Mouse (Mus musculus): ENCODE data around the gene Pxt1.

Pxt1 gene

DNA sequence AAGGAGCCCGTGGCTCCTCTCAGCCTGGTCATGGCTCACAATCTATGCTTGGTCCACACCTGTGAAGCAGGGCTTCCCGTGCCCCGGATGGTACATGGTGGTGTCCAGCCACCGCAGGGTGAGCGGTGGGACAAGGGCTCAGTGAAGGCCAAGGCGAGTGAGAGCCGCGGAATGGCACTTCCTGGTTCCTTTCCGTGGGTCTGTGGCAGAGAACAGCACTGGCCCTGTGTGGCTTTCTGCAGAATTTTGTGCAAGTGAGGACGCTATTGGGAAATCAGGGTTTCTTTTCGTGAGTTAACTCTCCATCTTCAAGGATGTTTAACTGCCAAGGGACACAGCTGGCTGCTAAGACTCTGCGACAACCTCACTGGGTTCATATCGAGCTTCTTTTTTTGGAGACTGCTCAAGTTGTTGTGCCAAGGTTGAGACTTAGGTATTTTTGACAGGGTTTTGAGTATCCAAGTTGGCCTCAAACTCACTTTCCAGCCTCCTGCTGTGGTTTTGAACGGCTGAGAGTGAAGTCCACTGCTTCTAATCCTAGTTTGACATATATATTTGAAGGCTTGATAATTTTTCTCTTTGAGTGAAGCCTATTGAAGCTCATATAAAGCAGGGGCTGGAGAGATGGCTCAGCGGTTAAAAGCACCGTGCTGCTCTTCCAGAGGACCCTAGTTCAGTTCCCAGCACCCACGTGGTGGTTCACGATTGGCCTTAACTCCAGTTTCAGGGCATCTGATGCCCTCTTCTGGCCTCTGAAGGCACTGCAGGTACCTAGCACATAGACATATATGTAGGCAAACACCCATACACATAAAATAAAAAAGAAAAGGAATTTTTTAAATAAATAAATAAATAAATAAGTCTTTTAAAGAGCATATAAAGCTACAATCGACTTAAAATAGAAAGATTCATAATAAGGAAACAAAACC lies 3.6 kb upstream of the Pxt1 start:
- no peak for DNase-seq (ENCODE audit: low read depth, low spot score)

DNA sequence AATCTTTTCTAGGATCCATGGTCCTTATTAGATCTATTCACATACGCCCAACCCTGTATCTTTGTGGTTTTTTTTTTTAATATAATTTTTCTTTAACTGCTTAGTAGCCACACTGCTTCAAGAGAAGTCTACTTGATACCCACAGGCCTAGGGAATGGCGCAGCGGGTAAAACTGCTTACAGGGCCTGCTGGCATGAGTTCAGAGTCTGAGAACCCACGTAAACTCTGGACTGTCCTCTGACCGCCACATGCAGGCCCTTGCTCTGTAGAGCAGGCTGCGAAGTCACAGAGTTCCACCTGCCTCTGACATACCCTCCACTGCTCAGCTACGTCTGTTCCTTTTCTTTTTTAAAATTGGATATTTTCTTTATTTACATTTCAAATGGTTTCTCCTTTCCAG lies 841 bp upstream of the Pxt1 start:
- no peak for DNase-seq (ENCODE audit: low read depth, low spot score)

DNA sequence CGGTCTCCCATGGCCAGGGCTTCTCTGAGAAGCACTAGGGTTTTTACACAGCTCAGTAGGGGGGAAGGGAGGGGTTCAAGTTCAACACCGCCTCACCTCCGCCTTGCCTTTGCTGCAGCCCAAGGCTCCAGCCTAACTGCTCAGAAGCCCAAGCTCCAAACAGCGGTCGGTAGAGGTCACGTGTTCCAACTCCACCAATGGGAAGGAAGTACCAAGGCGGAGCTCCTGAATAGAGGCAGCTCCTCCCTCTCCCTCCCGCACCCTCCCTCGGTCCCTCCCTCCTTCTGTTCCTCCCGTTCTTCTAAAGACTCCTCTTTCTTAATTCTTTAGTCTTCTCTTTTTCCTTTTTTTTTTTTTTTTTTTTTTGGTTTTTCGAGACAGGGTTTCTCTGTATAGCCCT lies 1.5 kb downstream of the Pxt1 start:
- DNase-seq (ENCODE audit: low read depth, low spot score): no peak

DNA sequence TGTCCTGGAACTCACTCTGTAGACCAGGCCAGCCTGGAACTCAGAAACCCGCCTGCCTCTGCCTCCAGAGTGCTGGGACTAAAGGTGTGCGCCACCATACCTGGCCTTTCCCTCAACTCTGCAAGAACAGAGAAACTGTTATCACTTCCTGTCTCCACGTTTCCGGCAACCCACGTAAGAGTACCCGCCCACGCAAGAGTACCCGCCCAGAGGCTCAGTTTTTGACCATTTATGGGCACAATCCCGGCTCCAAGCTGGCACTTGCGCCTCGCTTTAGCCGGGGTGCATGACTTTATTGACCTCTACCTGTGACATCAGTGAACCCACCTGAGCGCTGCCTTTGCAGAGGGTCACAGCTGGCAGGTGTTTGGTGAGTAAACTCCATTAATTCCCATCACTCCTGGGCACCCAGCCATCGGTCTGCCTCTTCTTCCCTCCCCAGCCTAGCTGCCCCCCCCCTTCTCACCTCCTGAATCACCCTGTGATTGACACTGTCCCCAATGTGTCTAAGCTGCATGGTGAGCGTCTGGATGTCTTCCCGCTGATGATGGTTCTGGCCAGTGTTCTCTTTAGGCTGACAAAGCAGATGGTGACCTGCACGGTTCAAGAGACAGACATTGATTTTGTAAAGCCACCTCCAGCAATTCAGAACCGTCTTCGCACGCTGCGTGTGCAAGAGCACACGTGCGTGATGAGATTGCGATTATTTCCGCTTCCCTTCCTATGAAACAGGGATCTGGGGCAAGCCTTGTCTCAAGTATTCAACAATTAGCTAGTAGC lies 2.7 kb downstream of the Pxt1 start:
- DNase-seq (ENCODE audit: low read depth, low spot score): no peak

DNA sequence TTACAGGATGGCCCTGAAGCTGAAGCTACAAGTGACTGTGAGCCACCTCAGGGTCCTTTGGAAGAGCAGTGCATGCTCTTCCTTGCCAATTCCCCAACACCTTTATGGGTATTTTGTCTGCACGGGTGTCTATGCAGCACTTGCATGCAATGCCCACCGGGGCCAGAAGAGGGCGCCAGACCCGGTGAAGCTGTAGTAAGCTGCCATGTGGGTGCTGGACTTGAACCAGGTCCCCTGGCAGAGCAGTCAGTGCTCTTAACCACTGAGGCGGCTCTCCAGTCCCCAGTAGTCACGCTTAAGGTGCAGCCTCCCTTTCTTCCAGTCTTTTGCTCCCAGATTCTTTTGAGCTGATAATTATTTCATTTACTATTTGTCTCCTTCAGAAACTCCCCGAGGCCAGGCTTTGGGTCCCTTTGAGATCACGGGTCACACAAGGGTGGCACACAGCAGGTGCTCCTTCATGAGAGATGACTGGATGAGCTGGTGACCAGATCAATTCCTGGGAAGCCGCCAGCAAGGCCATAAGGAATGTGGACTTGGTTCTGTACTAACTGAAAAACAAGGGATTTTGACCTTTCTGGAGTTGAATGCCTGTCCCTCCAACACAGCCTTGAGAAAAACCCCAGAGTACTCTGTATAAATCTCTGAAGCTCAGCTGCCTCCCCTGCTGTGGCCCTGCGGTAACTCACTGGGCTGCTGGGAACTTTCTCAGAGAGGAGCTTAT lies 6.9 kb downstream of the Pxt1 start:
- DNase-seq (ENCODE audit: low read depth, low spot score): no peak

DNA sequence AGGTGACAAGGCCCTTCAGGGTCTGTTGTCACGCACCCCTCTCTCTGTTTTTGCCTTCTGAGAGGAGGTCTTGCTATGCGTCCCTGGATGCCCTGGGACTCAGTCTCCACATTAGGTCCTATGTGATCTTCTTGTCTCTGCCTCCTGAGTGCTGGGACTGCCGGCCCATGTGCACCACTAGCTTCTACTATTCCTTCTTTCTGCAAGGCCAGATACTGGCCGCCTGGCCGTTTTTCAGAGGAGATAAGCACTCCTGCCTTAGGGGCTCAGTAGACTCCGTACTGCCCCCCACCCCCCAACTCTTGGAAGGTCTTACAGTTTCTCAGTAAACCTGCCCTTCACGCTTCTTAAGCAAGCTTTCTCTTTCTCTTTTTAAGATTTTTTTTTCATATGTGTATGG lies 7.5 kb downstream of the Pxt1 start:
- no peak for DNase-seq (ENCODE audit: low read depth, low spot score)

DNA sequence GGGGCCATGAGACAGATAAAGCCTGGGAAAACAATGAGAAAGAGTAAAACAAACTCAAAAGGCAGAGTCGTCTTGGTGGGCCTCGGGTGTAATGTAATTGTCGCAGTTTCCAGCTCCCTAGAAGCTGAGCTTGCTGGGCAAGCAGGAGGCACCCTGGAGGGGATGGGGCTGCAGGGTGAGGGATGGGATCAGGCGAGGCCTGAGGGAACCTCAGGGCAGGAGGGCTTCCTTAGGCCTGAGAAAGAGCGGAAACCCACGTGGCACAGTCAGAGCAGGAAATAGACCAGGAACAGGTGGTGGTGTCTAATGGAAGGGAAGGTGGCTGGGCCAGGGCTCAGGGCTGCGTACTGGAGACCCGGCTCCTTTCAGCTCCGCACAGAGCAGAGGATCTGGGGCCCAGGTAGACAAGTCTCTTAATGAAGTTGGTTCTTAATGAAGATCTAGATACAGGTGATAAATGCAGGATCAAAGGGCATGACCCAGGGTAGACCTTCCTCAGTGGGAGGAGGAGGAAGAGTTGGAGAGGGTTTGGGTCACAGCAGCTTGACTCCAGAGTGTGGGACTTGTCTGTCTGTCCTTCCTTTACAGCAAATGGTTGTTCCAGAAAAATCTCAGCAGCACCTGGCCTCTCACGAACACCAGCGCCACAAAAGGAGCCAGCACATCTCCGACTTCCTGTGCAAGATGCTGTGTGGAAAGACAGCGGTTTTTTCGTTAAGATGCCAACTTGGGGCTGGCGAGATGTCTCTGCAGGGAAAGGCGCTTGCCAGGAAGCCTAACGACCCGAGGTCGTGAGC lies 9.3 kb downstream of the Pxt1 start:
- DNase-seq (ENCODE audit: low read depth, low spot score): no peak

DNA sequence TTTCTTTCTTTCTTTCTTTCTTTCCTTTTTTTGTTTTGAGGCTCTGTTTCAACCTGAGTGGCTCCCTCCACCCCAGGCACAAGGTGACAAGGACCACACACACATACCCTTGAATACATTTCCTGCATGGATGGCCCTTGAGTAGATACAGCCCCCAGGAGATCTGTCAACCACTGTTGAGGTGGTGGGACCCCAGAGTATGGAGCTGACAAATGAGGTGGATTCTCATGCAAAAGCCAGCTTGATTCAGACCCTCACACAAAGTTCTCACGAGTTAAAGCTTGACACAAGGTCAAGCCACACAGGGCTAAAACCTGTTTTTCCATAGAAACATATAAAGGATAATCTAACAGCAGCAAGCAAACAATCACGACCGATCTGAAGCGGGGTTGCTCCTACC lies 11.4 kb downstream of the Pxt1 start:
- DNase-seq (ENCODE audit: low read depth, low spot score): no peak

DNA sequence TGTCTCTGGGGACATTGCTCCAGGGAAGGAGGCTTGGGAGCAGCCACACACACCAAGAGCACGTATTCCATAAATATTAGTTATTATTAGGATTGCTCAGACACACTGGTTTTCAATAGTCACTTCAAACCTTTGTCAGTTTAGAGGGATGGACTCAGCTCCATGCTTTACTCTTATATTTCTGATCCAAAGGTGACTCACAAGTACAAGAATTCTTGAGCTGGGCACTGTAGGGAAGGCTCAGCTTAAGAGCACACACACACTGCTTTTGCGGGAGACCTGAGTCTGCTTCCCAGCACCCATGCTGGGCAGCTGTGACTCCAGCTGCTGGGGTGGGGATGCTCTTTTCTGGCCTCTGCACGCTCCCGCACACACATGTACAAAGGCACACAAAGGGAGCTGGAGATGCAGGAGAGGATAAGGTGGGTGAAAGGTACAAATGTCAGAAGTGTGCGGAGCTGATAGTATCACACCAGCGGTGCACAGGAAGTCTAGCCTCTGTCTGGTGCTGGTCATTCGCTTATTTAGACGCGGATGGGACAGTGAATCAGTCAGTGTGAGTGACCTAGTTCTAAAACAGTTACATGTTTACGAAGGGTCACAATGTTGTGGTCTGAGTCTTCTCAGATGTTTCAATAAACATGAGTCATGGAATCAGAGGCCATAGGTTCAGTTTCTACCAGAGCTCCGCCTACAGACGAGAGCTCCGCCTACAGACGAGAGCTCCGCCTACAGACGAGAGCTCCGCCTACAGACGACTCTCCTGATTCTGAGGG lies 12.0 kb downstream of the Pxt1 start:
- DNase-seq (ENCODE audit: low read depth, low spot score): peak; percentile 69

DNA sequence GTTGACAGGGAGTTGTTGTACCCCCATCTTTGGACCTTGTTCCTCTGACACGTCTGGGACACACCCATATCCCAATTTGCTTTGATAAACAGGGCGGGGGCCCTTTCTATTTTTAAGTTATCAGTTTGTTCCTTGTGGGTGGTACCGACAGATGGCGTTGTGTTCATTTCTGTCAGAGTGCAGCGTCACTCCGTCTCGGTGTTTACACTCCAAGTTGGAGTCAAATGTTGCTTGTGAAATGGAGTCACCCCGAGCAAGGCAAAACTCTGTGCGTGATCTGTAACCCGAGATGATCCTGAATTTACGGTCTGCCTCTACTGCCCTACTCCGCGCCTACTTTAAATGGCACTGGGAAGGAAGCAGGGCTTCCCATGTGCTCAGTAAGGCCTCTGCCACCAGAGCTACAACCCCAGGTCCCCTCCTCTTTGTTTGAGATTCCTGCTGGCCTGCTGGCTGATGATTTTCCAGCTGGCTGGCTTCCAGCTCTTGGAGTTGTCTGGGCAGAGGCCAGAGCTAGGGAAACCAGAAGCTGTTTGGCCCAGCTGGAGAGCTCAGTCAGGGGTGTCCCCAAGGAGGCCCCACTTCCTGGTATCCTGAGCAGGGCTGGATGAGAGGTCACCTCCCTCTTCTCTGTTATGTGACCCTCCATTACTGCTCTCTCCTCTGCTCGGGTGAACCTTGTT lies 13.1 kb downstream of the Pxt1 start:
- peak; percentile 92 for DNase-seq (ENCODE audit: low read depth, low spot score)

DNA sequence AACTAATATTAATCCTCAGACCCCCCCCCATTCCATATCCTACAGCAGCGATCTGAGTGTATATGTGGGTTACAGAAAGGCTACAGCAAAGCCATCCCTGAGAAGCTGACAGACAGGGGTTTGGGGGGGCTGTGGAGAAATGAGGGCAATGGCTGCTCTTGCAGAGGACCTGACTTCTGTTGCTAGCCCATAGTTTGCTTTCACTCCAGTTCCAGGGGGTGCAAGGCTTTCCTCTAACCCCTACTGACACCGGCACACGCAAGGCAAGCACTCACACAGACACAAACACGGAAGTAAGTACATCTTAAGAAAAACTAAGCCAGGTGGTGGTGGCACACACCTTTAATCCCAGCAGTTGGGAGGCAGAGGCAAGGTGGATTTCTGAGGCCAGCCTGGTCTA lies 14.3 kb downstream of the Pxt1 start:
- no peak for DNase-seq (ENCODE audit: low read depth, low spot score)

DNA sequence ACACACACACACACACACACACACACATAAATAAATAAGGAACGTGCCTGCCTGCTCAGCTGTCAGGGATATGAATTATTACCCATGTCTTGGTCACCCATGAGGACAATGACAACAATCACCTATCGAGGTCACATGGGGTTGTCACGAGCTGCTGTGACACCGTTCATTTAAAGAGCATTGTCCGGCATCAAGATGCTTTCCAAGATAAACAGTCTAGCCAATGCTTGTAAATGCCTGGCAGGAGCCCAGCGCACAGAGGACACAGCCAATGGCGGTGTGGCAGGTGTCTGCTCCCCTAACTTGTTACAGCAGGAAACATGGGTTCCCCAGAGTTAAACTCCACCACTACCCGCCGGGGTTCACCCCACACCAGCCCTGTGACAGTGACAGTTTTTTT lies 15.6 kb downstream of the Pxt1 start:
- no peak for DNase-seq (ENCODE audit: low read depth, low spot score)

DNA sequence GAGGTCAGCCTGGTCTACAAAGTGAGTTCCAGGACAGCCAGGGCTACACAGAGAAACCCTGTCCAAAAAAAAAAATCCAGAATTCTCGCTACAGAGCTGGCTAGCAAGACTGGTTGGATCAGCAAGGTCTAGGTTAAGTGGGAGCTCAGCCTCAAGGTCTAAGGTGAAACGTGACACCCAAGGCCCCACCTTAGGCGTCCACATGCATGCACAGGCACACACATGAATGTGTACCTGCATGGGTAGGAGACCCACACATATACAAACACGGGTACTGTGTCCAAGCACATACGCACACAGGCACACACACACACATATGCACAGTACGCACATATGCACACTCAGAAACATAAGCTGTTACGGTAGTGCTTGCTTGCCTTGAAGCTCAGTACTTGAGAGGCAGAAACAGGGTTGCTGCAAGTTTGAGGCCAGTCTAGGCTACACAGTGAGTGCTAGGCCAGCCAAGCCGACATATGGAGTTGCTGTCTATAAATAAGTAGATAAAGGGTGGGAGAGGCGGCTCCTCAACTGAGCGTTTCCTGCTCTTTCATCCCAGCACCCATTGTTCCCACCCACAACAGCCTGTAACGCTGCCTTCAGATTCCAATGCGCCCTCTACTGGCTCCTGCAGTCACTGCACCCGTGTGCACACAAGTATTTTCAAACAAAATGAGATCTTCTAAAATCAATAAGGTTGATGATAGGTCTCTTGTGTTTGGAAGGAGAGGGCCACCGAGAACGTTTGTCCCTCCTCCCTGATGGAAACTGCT lies 16.6 kb downstream of the Pxt1 start:
- peak; percentile 71 for DNase-seq (ENCODE audit: low read depth, low spot score)

DNA sequence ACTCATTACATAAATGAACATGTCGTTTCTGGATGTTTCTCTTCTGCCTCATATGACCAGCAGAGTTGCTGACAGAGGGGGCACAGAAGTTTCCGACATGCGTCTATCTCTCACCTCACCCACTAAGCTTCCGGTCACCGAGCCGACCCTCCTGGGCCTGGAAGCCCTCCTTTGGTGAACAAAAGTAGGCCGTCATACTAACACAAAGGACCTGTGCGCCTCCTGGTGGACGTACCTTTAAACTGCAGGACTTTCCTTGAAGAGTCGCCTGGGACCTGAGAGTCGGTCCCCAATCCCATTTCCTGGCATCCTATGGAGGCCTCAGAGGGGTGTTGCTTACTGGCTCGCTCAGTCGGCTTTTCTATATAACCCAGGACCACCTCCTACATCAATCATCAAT lies 17.3 kb downstream of the Pxt1 start:
- peak; percentile 82 for DNase-seq (ENCODE audit: low read depth, low spot score)

DNA sequence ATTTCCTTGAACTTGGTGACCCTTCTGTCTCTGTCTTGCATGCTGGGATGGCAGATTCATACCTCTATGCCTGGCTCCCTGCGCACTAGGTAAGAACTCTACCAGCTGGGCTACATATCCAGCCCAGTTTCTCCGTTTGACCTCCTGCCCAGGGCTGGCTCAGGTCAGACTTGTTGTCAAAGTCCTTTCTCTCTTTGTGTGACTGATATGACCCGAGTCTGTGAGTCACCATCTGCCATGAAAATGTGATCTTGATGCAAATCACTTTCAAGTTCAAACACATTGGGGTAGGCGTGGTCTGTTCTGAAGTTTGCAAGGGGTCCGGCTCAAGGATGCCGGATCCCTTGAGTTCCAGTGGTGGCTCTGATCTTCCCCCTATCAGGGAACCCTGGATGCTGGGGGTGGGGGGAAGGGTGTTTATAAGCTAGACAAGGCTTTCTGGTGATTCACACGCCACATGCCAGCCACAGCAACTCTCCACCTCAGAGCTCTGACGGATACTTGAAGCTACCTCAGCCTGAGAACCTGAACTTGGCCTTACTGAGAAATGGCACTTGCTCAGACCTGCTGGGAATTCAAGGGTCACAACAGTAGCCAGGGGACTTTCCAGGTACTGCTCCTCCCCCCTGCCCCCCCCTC lies 18.6 kb downstream of the Pxt1 start:
- peak; percentile 61 for DNase-seq (ENCODE audit: low read depth, low spot score)

DNA sequence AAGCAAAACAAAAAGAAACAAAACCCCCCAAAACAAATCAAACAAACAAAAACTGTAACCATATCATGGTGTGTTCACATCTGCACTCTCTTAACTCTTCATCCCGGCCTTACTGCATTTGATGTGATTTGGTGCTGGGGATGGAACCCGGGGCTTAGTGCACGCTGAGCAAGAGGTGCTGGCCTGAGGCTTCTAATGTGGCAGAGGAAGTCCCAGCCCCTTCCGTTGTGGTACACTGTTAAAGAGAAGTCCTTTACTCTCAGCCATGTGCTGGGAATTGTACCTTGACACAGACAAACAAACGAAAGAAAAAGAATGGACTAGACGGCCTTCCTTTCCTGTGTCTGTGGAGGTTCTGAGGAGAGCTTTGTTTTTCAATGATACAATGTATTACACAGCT lies 21.5 kb downstream of the Pxt1 start:
- no peak for DNase-seq (ENCODE audit: low read depth, low spot score)

DNA sequence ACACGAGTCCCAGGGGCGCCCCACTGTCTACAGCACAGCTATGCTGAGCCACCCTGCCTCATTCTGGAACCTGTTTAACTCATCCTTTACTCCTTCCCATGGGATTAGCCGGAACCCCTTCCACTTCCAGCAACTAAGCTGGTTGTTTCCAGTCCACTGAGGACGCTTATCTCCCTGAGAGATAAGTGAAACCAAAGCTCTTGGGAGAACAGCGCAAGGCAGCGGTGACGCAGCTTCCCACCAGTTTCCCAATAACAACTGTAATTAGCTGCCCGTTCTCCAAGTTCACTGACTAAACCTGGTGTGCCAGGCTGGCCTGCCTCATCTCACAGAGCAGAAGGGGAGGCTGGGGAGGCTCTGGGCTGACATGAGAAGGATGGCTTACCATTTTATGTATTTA lies 22.6 kb downstream of the Pxt1 start:
- DNase-seq (ENCODE audit: low read depth, low spot score): no peak

DNA sequence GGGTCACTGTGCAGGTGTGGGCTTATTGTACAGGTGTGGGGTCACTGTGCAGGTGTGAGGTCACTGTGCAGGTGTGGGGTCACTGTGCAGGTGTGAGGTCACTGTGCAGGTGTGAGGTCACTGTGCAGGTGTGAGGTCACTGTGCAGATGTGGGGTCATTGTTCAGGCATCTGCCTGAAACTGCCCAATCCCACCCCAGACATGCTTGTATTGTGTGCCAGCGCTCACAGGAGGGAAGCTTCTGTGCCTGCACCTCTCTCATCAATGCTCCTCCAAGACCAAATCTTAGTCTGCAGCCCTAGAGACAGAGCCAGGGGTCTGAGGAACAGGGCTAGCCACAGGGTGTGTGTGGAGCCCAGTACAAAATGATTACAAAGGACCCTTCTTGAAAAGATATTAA lies 27.1 kb downstream of the Pxt1 start:
- no peak for DNase-seq (ENCODE audit: low read depth, low spot score)
